Mouse (Mus musculus): ENCODE measurements at regions not wholly inside any gene's neighbourhood (a gene's known extent, or its start where the extent isn't known, plus 50 kb on each side); places are given as distances from the start of the nearest gene placed in this dataset.

GRCm38 (mm10) chr3:149215691-149216090, 225.3 kb upstream of the Adgrl2 start:
- DNase-seq: no peak

- DNase-seq: no peak
Measured at GRCm38 (mm10) chr3:149211909-149212308, 221.6 kb upstream of the Adgrl2 start.

GRCm38 (mm10) chr3:149209260-149209659, 218.9 kb upstream of the Adgrl2 start:
- no peak for DNase-seq

GRCm38 (mm10) chr3:149203451-149203850, 213.1 kb upstream of the Adgrl2 start:
- no peak for DNase-seq

- no peak for DNase-seq
Measured at GRCm38 (mm10) chr3:149196477-149197185, 206.3 kb upstream of the Adgrl2 start.

DNA sequence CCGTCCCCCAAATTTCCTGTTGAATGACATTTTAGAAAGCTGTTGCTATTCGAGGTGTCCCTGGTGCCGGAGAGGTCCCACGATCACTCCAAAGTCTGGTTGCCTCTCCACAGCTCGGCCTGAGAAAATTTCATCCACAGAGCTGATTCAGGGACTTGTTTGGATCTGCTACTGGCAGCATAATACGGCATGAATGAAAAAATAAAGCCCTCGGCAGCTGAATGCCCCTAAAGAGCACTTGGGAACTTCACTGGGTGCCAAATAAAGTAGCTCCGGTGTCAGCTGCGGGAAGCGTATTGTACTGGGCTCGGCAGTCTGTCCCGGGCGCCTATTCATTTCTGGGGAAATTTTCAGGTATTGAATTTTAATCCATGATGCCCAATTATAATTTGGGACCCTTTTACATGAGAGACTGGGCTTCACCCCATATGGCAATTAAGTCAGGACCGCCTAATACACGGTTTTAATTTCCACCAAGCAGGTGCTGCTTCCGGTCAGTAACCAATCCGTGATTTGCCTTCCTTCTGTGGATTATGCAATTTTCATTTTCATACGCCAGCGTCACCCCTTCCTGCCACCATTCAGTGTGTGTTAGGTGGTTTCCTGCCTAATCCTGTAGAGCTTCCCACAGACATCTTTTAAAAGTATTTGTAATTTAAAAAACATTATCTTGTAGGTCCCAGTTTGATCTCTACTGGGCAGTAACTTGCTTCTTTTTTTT, 200.7 kb upstream of the Adgrl2 start:
- DNase-seq: no peak

DNA sequence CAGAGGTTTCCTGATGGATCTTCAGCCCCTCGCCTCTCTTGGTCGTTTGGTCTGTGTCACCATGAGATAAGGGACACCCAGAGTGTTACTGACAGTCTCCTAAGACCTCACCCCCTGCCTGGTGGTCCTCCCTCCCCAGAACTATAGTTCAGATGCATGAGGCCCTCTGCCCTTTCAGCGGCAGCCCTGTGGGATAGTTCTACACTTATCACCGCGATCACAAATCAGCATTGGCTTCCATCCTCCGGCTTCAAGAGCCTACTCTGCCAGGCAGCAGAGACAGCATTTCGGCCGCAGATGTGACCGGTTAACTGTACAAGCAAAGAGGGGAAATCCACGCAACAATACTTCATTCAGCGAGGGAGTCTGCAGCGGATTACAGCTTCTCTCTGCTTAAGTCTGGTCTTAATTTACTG, 193.8 kb upstream of the Adgrl2 start:
- no peak for DNase-seq

GRCm38 (mm10) chr3:149182095-149182494, 191.7 kb upstream of the Adgrl2 start:
- no peak for DNase-seq

GRCm38 (mm10) chr3:149180129-149180528, 189.8 kb upstream of the Adgrl2 start:
- DNase-seq: no peak

DNA sequence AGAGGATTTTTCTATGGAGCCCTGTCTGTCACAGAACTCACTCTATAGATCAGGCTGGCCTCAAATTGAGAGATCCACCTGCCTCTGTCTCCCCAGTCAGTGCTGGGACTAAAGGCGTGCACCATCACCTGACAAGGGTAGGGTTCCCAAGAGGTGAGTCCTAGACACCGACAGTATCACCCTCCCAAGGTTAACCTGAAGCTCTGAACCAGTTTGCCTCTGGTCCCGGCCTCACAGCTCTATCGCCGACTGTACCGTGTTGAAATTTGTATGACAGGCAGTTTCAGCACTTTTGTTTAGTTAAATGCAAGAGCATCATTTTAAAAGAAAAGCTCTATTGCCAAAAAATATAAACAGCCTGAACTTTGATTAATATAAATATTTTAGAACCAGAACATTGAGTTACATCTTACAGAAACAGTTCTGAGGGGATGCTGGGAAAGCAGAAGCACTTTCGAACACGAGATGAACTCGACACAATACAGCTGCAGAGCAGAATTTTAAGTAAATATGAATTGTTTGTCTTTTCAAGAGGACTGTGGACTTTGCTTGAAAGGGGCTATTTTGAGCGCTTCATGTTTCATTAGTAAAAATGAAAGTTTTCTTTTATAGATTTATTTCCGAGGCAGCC, 189.2 kb upstream of the Adgrl2 start:
- no peak for DNase-seq

- no peak for DNase-seq
Measured at GRCm38 (mm10) chr3:149178891-149179290, 188.5 kb upstream of the Adgrl2 start.

GRCm38 (mm10) chr3:149174689-149175390, 184.5 kb upstream of the Adgrl2 start:
- DNase-seq: no peak

- peak; percentile 15 for DNase-seq
Measured at GRCm38 (mm10) chr3:149173537-149173936, 183.2 kb upstream of the Adgrl2 start.

DNA sequence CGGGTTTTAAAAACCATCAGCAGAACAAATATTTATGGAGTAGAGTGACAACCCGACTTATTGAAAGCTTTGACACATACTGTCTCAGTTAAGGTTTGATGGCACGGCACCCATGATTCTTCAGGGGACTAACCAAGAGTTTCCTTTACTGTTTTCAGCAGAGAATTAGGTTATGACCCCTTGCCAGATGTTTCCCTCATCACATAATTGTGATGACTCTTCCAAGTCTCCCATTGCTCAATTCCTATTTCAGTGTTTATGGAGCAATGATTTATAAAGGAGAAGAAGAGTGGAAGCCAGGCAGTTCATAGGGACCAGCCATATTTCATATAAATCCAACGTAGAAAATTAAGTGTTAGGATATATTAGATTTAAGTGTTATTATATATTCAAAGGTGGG, 181.4 kb upstream of the Adgrl2 start:
- no peak for DNase-seq

- DNase-seq: no peak
Measured at GRCm38 (mm10) chr3:149170191-149170590, 179.8 kb upstream of the Adgrl2 start.

- no peak for DNase-seq
Measured at GRCm38 (mm10) chr3:149169442-149169841, 179.1 kb upstream of the Adgrl2 start.

DNA sequence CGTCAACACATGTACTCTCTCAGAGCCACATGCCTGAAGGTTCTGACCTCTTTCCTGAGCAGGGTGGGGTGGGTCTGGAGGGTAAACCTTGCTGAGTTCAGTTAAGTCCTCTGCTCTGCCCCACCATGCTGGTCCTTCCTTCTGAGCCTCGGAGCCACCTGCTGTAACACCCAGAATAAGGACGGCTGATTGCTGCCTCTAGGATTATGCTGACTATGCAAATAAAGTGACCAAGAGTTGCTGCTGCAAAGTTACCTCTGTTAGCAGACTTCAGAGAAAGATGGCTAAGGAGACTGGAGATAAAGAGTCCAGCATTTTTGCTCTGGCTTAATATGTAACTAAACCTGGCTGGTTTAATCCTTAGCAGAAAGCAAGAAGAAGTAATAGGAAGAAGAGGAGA, 177.6 kb upstream of the Adgrl2 start:
- no peak for DNase-seq

DNA sequence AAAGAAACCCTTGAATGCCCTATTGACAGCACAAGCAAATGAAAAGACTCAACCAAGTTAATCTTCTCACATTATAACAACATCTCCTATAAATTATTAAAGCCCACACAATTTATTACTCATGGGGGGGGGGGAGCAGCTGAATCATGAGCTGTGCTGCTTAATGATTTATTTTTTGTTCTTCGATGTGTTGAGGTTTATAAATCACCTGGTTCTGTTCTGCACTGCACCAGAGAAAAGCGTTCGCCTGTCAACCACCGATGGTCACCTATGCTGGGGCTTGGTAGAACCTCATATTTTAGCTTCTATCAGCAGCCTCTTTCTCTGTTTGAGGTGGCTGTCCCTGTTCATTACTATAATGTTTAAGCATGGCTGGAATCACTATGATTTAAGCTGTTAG, 174.4 kb upstream of the Adgrl2 start:
- DNase-seq: no peak

DNA sequence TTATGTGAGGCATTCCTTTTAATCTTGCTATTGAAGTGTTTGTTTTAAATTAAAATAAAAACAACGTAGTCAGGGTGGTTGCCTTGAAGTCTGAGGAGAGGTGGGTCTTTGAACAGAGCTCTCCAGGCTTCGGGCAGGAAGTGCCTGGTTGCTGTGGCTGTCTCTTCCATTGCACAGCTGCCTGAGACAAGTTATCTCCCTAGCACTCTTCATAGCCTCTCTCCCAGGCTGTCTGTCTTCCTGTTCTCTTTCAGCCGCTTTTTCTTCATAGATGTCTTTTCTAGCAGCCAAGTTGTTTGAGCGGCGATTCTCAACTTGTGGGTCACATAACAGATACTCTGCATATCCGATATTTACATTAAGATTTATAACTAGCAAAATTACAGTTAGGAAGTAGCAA, 173.2 kb upstream of the Adgrl2 start:
- peak; percentile 22 for DNase-seq

GRCm38 (mm10) chr3:149160833-149161232, 170.5 kb upstream of the Adgrl2 start:
- DNase-seq: no peak

GRCm38 (mm10) chr3:149157381-149157780, 167.0 kb upstream of the Adgrl2 start:
- DNase-seq: no peak

GRCm38 (mm10) chr3:149152312-149152711, 162.0 kb upstream of the Adgrl2 start:
- DNase-seq: no peak

DNA sequence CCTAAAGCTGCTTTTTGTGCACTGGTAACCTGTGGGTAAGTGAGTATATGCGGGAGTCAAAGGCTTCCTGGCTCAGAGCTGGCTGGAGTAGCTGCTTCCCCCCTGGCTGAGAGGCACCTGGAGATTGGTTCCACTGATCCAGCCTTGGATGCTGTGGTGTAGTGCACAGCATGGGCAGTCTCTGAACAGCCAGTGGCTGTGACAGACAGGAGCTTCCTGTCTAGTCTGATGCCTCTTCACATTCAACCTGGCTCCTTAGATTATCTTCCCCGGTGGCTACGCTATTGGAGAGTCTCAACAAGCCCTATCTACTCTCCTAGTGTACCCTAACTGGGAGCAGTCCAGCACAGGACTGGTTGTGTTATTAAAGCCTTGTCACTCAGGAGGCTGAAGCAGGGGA, 160.4 kb upstream of the Adgrl2 start:
- no peak for DNase-seq
